Mouse (Mus musculus): ENCODE data around the gene Trip11. TPM values are rescaled to one million over a fixed set of nuclear protein-coding genes. Genes with fewer than 3 reads are reported as not detected.

Gene Trip11
- polyA plus RNA-seq, 1 experiment from 2014 or later, result 12.0 TPM

- Histone ChIP-seq H3K36me3 (replicated peaks; ENCODE audit: insufficient read depth, low read length) (peaks cover 14% of the 10 kb centered on the region), H3K27ac (ENCODE audit: low read depth) (no peak overlapping the region), H3K4me3 (ENCODE audit: low read depth, low read length) (no peak overlapping the region), H3K9ac (replicated peaks) (no peak overlapping the region), H3K9me3 (ENCODE audit: low read length) (no peaks in the 10 kb centered on the region), H3K4me2 (ENCODE audit: low read depth, low read length) (no peak overlapping the region), H3K4me1 (ENCODE audit: insufficient read depth) (no peaks in the 10 kb centered on the region), H3K27me3 (ENCODE audit: insufficient read depth, low read length) (no peaks in the 10 kb centered on the region)
- ATAC-seq (no peak), DNase-seq (no peak)
- TF ChIP-seq CTCF (IDR thresholded peaks at IDR 0.05; ENCODE audit: low read depth) (no peak), EP300 (IDR thresholded peaks at IDR 0.05; ENCODE audit: low read depth) (no peak)
- WGBS (ENCODE audit: insufficient replicate concordance), result 90% methylated on average over 8 of the region's 8 CpGs
Observed at GRCm38 (mm10) chr12:101898966-101899365, 14.1 kb downstream of the Trip11 start.

DNA sequence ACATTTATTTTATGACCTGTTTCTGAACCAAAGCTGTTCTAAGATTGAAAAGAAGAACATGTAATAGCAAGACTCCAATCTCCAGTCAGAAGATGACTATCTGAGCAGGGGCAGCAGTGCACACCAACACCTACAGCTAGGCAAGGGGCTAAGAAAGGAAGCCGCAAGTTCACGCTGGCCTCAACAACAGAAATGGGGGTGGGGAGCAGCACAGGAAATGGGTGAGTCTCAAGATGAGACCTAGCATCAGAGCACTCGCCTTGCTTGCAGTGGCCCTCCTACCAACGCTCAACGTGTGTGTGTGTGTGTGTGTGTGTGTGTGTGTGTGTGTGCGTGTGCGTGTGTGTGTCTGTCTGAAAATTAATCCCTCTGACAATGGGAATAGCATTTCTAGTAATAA, 16.0 kb downstream of the Trip11 start:
- TF ChIP-seq EP300 (IDR thresholded peaks at IDR 0.05; ENCODE audit: low read depth) (no peak), CTCF (IDR thresholded peaks at IDR 0.05; ENCODE audit: low read depth) (no peak)
- Histone ChIP-seq H3K9ac (replicated peaks) (no peak overlapping the region), H3K27me3 (ENCODE audit: insufficient read depth, low read length) (no peaks in the 10 kb centered on the region), H3K4me3 (ENCODE audit: low read depth, low read length) (no peak overlapping the region), H3K36me3 (replicated peaks; ENCODE audit: insufficient read depth, low read length) (peaks cover 24% of the 10 kb centered on the region), H3K4me2 (ENCODE audit: low read depth, low read length) (no peak overlapping the region), H3K27ac (ENCODE audit: low read depth) (no peak overlapping the region), H3K4me1 (ENCODE audit: insufficient read depth) (no peaks in the 10 kb centered on the region), H3K9me3 (ENCODE audit: low read length) (no peaks in the 10 kb centered on the region)
- WGBS (ENCODE audit: insufficient replicate concordance), result 58% methylated on average over 7 of the region's 7 CpGs
- ATAC-seq, result no peak
- DNase-seq, result no peak

- Histone ChIP-seq H3K4me3 (ENCODE audit: low read depth, low read length) (no peak overlapping the region), H3K9ac (replicated peaks) (no peak overlapping the region), H3K36me3 (replicated peaks; ENCODE audit: insufficient read depth, low read length) (peaks cover 43% of the 10 kb centered on the region), H3K4me2 (ENCODE audit: low read depth, low read length) (no peak overlapping the region), H3K9me3 (ENCODE audit: low read length) (no peaks in the 10 kb centered on the region), H3K27ac (ENCODE audit: low read depth) (no peak overlapping the region), H3K4me1 (ENCODE audit: insufficient read depth) (no peaks in the 10 kb centered on the region), H3K27me3 (ENCODE audit: insufficient read depth, low read length) (no peaks in the 10 kb centered on the region)
- WGBS (ENCODE audit: insufficient replicate concordance), result 81% methylated on average over 8 of the region's 8 CpGs
- ATAC-seq (no peak), DNase-seq (no peak)
- no peak for TF ChIP-seq EP300 (IDR thresholded peaks at IDR 0.05; ENCODE audit: low read depth)
- TF ChIP-seq CTCF (IDR thresholded peaks at IDR 0.05; ENCODE audit: low read depth), result no peak
Observed at GRCm38 (mm10) chr12:101893296-101893695, 19.8 kb downstream of the Trip11 start.

DNA sequence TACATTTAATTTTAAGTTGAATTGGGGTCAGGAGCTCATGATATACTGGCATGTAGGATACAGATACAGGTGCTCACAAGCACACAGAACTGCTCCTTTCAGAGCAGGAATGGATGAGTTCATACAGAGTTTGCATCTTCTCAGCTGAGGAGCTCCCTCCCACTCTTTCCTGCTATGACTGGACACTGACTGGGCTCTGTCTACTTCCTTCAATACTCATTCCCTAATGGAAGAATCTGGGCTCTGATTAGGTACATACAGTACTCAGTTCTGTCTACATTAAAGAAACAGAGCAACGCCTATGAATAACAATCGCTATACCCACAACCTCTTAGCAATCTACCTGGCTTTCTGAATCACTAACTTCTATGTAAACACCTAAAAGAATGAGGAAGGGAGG, 20.2 kb downstream of the Trip11 start:
- no peak overlapping the region for H3K27ac ChIP-seq (ENCODE audit: low read depth)
- no peaks in the 10 kb centered on the region for H3K4me1 ChIP-seq (ENCODE audit: insufficient read depth)
- H3K36me3 ChIP-seq (replicated peaks; ENCODE audit: insufficient read depth, low read length), result peaks cover 44% of the 10 kb centered on the region
- no peak overlapping the region for H3K9ac ChIP-seq (replicated peaks)
- DNase-seq (no peak), ATAC-seq (no peak)
- H3K4me2 ChIP-seq (ENCODE audit: low read depth, low read length), result no peak overlapping the region
- no peaks in the 10 kb centered on the region for H3K27me3 ChIP-seq (ENCODE audit: insufficient read depth, low read length)
- no peaks in the 10 kb centered on the region for H3K9me3 ChIP-seq (ENCODE audit: low read length)
- H3K4me3 ChIP-seq (ENCODE audit: low read depth, low read length), result no peak overlapping the region
- WGBS (ENCODE audit: insufficient replicate concordance), result 83% methylated on average over 2 of the region's 2 CpGs
- TF ChIP-seq EP300 (IDR thresholded peaks at IDR 0.05; ENCODE audit: low read depth) (no peak), CTCF (IDR thresholded peaks at IDR 0.05; ENCODE audit: low read depth) (no peak)

DNA sequence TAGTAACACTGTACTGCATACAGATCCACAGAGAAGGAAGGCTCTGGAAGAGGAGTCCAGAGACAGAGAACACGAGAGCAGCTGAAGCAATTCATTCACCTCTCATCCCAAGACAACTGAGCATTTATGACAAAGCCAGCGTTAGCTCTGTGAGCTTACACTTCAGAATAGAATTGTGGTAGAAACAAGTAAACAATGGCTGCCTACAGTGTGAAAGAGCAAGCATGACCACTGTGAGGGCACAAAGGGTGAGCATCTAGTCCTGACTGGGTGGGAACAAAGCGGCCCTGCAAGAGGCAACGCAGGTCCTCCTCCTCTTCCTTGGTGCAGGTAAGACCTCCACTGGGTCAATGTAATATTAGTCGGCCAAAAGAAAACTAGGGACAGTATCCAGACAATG, 22.0 kb downstream of the Trip11 start:
- Histone ChIP-seq H3K27me3 (ENCODE audit: insufficient read depth, low read length) (no peaks in the 10 kb centered on the region), H3K4me1 (ENCODE audit: insufficient read depth) (no peaks in the 10 kb centered on the region), H3K9ac (replicated peaks) (no peak overlapping the region), H3K36me3 (replicated peaks; ENCODE audit: insufficient read depth, low read length) (peaks cover 53% of the 10 kb centered on the region), H3K27ac (ENCODE audit: low read depth) (no peak overlapping the region), H3K9me3 (ENCODE audit: low read length) (no peaks in the 10 kb centered on the region), H3K4me3 (ENCODE audit: low read depth, low read length) (no peak overlapping the region), H3K4me2 (ENCODE audit: low read depth, low read length) (no peak overlapping the region)
- no peak for TF ChIP-seq EP300 (IDR thresholded peaks at IDR 0.05; ENCODE audit: low read depth)
- no peak for TF ChIP-seq CTCF (IDR thresholded peaks at IDR 0.05; ENCODE audit: low read depth)
- ATAC-seq, result no peak
- DNase-seq, result no peak
- 91% methylated on average over 5 of the region's 5 CpGs for WGBS (ENCODE audit: insufficient replicate concordance)

GRCm38 (mm10) chr12:101889351-101889750, 23.7 kb downstream of the Trip11 start:
- peaks cover 66% of the 10 kb centered on the region for H3K36me3 ChIP-seq (replicated peaks; ENCODE audit: insufficient read depth, low read length)

DNA sequence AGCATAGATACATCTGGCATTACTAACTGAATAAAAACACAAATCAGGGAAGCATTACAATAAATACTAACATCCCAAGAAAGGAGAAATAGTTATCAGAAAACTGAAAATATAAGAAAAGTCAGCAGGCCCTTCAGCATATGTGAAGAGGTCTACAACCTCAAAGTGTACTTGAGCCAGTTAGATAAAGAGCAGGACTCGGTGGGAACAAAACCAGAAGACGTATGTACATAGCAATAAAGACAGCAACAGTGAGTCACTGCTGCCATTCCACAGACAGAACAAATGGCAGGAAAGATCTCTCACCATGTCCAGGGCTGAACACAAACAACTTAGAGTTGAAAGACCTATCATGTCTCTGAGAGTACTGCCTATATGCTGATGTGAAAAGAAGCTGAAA, 24.8 kb downstream of the Trip11 start:
- no peak overlapping the region for H3K27ac ChIP-seq (ENCODE audit: low read depth)
- TF ChIP-seq EP300 (IDR thresholded peaks at IDR 0.05; ENCODE audit: low read depth) (no peak), CTCF (IDR thresholded peaks at IDR 0.05; ENCODE audit: low read depth) (no peak)
- H3K9ac ChIP-seq (replicated peaks), result no peak overlapping the region
- H3K9me3 ChIP-seq (ENCODE audit: low read length), result no peaks in the 10 kb centered on the region
- 80% methylated on average over 2 of the region's 2 CpGs for WGBS (ENCODE audit: insufficient replicate concordance)
- peaks cover 69% of the 10 kb centered on the region for H3K36me3 ChIP-seq (replicated peaks; ENCODE audit: insufficient read depth, low read length)
- no peaks in the 10 kb centered on the region for H3K4me1 ChIP-seq (ENCODE audit: insufficient read depth)
- H3K4me2 ChIP-seq (ENCODE audit: low read depth, low read length), result no peak overlapping the region
- no peak overlapping the region for H3K4me3 ChIP-seq (ENCODE audit: low read depth, low read length)
- H3K27me3 ChIP-seq (ENCODE audit: insufficient read depth, low read length), result no peaks in the 10 kb centered on the region
- no peak for DNase-seq
- no peak for ATAC-seq

More at GRCm38 (mm10) chr12:101889351-101889750, 23.7 kb downstream of the Trip11 start:
- TF ChIP-seq CTCF (IDR thresholded peaks at IDR 0.05; ENCODE audit: low read depth) (no peak), EP300 (IDR thresholded peaks at IDR 0.05; ENCODE audit: low read depth) (0 out of 2 replicates have a peak, but pooled peaks have one; percentile 48)
- Histone ChIP-seq H3K4me1 (ENCODE audit: insufficient read depth) (no peaks in the 10 kb centered on the region), H3K9me3 (ENCODE audit: low read length) (no peaks in the 10 kb centered on the region), H3K27ac (ENCODE audit: low read depth) (peak overlapping the region; percentile 59), H3K4me2 (ENCODE audit: low read depth, low read length) (no peak overlapping the region), H3K9ac (replicated peaks) (no peak overlapping the region), H3K27me3 (ENCODE audit: insufficient read depth, low read length) (no peaks in the 10 kb centered on the region), H3K4me3 (ENCODE audit: low read depth, low read length) (no peak overlapping the region)
- WGBS (ENCODE audit: insufficient replicate concordance), result 78% methylated on average over 3 of the region's 3 CpGs
- DNase-seq (peak; percentile 39), ATAC-seq (peak; percentile 98)

All from liver, postnatal 0 days (tissue).